Mouse (Mus musculus): ENCODE data around the gene Trim24.

The Trim24 gene

DNA sequence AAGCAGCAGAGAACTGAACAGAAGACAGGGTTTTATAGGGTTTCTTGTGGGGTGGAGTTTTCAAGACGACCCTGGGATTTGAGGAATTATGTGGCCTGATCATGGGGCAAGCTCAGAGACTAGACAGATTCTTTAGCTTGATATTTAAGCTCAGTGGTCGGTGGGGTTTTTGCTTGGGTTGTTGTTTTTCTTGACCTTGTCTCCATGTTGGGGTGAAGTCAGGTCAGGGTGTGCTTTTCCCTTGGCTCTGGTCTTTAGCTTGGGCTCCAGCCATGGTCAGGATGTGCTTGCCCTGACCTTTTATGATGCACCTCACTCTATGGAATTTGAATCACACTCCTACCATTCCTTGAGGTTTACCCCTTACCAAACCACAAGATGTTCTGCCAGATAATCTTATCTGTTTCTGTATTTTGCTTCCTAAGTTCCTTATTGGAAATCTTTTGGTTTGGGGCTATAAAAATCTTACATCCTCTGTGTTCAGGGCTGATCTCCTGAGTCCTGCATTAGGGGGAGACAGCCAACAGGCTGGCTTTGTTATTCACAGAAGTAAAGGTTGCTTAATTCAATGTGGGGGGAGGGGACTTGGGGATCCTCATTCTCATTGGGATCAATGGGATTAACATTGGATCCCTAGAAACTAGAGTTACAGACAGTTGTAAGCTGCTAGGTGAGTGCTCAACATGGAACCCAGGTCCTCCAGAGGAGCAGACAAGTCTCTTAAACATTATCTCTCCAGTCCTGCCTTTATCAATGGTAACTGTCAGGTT lies 6.5 kb upstream of the Trim24 start:
- no peak for DNase-seq (ENCODE audit: low spot score)

DNA sequence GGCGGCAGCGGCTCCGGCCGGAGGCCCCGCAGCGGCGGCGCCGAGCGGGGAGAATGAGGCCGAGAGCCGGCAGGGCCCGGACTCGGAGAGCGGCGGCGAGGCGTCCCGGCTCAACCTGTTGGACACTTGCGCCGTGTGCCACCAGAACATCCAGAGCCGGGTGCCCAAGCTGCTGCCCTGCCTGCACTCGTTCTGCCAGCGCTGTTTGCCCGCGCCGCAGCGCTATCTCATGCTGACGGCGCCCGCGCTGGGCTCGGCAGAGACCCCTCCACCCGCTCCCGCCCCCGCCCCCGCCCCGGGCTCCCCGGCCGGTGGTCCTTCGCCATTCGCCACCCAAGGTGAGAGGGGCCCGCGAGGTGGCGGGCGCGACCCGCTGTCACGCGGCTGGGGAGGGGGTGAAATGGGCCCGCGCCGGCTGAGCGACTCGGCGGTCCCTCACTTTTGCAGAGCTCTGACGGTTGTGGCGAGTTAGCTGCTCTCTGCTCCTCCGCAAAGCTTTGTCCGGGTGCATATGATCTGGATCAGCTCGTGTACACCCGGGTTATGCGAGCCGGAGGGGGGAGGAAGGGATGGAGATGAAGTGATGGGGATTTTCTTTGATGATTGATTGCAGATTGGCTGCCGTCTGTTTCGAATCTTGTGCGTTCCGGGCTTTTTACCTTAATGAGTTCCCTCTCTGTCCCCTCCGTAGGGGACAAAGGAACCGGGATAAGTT lies 683 bp downstream of the Trim24 start:
- no peak for DNase-seq (ENCODE audit: low spot score)

DNA sequence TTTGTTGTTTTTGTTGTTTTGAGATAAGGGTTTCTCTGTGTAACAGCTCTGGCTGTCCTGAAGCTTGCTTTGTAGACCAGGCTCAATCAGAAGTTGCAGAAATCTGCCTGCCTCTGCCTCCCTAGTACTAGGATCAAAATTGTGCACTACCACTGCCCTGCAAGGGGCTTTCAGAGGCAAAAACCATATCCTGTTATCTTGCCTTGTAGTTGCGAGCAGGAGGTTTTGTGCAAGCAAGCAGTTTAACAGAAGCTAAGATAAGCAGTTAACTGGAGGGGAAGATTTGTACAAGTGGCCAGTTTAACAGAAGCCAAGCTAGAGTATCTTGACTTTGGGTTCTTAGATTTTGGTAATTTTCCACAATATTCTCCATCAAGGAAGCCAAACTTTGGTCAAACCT lies 2.2 kb downstream of the Trim24 start:
- DNase-seq (ENCODE audit: low spot score) = no peak

DNA sequence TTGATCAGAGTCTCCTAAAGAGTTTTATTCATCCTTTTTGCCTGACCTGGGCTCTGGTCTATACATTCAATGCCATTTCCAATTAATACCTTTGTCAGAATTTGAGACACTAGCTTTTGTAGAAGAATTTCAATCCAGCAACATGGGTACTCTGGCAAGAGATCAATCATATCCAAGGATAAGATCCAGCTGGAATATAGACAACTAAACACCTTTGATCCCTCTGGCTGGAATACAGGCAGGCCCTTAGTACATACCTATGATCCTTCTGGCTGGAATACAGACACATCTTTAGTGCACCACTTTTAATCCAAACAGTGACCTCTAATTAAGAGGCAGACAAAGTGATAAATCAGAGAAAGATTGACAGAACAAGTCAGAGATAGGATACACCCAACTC lies 3.1 kb downstream of the Trim24 start:
- no peak for DNase-seq (ENCODE audit: low spot score)

DNA sequence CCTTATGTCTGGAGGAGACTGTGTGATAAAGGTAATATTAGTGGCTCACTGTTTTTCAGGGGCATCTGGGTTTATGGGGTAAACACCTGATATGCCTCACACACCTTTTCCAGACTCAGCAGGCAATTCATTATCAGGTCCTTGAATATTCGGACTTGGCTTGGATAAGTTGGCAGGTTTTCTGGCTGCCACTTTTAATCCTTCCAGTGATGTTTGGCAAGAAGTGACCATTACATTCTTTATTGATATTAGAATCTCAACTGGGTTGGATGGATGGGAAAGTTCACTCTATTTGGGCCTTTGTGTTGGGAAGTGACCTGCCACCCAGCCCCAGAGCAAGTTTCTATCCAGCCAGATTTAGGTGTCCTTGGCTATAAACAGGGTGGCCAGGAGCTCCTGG lies 7.6 kb downstream of the Trim24 start:
- no peak for DNase-seq (ENCODE audit: low spot score)

DNA sequence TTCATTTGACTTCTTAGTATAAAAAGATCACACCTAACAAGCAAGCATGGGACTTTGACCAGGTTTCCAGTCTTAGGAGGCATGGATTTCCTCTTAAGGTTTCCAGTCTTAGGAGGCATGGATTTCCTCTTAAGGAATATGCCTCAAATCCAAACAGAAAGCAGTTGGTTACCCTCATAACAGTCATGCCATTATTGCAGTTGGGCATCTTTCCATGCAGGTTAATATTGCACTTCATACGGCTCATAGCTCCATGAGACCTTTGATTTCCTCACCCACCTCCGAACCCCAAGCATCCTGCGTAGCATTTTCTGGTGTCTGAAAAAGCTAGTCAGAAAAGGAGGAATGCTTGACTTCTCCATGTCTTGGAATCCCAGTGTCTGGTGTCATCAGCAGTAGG lies 10.0 kb downstream of the Trim24 start:
- no peak for DNase-seq (ENCODE audit: low spot score)

DNA sequence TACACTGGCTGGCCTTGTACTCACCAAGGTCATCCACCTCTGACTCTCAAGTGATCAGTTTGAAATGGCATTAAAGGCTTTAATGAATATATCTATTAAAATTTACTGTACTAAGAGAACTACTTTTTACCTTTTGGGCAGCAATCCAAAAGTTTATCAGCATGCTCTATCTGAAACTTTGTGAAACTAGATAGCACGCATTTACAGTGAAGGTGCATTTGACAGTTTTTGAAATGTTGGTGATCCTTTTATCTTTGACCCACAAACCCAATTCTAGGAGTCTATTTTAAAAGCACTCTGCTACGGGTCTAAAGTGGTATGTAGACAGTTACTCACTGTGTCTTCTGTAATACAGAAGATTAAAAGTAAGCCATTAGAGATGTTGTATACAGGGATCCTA lies 23.0 kb downstream of the Trim24 start:
- DNase-seq (ENCODE audit: low spot score) = no peak

DNA sequence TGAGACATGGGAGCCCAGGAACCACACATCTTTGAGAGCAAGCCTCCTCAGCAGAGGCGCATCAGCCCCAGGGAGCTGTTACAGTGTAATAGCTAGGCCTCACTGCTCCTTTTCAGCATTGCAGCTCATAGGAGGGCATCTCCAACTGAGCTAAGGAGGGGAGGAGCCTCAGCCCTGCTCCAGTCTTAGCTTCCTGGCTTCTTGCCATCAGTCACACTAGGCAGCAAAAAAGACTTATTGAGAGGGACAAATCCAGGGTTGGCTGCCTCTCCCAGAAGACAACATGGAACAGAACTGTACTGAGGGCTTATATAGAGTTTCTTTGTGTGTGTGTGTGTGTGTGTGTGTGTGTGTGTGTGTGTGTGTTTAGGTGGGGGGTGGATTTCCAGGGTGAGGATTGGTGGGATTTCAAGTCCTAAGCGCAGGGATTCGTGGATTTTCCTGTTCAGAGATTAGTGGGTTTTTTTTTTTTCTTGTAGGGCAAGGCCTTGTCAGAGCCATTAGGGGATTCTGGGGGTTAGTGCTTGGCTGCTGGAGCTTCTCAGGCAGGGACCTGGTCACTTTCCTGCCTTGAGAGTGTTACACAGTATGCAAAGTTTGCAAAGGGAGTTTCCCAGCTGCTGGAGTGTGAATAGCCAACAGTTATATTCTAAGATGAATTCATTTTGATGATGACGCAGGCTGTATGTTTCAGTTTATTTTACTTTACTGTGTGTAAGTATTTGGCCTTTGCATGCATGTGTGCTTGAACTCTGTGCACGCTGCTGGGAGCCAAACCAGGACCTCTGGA lies 25.2 kb downstream of the Trim24 start:
- no peak for DNase-seq (ENCODE audit: low spot score)

DNA sequence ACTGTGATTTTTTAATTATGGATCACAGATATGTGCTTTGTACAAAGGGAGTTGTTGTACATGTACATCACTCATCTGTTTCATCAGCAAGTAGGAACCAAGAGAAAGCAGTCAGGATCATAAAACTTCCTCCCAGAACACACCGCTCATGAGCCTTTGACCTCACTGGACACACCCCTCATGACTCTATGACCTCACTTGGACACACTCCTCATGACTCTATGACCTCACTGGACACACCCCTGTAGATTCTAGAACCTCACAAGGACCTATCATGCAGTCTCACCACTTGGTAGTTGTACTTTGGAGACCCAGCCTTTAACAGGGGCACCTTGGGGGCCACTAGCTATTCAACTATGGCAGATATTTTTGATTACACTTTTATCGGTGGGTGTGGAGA lies 29.6 kb downstream of the Trim24 start:
- no peak for DNase-seq (ENCODE audit: low spot score)

DNA sequence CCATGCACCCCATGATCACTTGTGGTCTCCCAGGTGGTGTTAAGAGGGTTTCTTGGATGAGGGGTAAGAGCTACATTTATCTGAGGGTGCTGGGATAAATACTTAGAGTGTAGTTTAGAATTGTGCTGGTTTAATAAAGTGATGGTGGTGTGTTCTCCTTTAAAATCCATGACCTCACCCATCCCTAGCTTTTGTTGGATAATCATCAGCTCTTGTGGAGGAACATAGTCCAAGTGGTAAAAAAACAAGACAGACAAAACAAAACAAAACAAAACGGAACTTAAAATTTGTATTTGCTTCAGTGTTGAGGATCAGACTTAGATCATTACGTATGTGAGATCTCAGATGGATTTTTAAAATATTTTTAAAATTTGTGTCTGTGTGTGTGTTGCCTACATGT lies 31.2 kb downstream of the Trim24 start:
- no peak for DNase-seq (ENCODE audit: low spot score)

DNA sequence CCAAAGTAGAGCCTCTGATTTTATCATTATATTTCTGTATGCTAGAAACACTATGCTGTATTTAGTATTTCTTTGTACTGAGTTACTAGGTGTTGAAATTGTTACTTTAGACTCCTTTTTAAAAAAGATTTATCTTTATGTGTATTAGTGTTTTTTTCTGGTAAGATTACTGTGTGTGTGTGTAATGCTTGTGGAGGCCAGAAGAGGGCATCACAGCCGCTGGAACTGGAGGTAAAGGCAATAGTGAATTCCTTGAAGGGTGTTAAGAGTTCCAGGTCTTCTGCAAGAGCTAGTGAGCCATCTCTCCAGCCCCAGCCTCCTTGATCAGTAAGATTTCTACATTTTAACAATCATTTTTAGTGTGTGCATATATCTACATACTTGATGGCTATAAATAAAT lies 33.2 kb downstream of the Trim24 start:
- DNase-seq (ENCODE audit: low spot score) = no peak

DNA sequence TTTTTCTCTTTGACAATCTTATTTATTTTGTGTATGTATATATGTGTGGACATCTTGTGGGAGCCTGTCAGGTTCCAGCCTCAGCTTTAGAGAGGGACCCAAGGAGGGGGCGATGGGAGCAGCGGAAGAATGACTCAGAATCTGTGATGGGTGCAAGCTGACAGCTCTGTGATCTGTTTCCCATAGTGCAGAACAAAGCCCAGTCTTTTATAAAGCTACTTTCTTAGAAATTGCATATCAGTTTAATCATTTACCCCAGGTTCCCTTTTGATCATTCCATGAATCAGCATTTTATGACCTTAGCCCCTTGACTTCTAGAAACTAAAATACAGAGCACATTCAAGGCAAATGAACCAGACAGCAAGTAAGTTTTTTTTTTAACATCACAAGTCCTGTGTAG lies 42.9 kb downstream of the Trim24 start:
- DNase-seq (ENCODE audit: low spot score) = no peak

DNA sequence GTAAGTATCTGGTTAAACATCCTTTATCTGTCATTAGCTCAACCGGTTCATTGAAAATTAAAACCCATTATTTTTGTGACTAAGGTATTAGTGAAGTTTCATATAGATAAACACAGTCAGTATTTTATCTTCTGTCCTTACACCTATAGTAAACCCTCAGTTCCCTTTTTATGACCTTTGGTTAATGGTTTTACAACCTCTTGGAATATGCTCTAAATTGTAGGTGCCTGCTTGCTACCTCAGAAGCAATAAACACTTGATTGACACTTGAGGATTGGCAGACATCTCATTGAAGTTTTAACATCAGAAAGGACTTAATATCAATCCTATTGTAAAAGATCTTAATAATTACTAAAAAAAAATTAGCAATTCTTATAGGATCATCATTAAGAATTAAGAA lies 54.5 kb downstream of the Trim24 start:
- no peak for DNase-seq (ENCODE audit: low spot score)

DNA sequence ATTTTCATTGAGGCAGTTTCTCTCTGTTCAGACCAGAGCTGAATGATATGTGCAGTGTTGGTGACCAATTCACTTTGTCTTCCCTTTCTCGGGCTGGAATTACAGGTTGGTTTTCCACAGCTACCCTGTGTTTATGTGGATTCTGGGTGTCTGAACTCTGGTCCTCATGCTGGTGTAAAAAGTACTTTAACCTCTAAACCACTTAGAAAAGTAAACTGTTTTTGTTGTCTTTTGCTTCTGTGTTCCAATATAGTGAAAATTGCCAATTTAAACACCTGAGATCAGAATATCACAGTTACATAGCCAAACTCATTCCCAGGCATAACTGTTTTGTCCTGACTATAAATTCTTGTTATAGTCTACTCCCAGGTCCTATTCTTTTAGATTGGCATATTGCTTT lies 56.1 kb downstream of the Trim24 start:
- DNase-seq (ENCODE audit: low spot score) = no peak

DNA sequence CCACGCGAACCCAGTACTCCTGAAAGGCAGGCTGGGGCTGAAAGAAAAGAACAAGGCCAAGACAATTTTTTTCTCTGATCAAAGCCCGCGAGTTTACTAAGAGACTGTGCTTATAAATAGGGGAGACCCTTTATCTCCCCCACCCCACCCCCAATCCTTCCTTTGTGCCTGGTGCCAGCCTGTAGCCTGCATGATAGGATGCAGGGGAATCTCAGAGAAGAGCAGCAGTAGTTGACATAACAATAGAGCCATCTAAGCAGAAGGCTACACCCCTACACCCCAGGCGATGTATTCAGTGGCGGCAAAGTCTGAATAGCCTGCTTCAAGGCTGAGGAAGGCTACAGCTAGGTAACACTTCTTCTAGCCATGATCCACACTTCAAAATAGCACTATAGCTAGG lies 65.9 kb downstream of the Trim24 start:
- DNase-seq (ENCODE audit: low spot score) = no peak

DNA sequence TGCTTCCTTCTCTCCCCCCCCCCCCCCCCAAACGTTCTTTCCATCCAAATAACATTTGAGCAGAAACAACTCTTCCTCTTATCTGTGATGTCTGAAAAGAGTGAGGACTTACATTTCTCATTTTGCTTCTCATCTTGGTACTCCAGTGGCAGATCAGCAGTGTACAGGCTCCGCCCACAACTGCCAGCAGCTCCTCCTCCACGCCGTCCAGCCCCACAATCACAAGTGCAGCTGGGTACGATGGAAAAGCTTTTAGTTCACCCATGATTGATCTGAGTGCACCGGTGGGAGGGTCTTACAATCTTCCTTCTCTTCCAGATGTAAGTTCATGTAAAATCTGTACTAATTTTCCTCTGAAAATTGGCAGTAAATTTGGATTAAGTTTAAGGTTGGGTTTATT lies 80.7 kb downstream of the Trim24 start:
- no peak for DNase-seq (ENCODE audit: low spot score)

DNA sequence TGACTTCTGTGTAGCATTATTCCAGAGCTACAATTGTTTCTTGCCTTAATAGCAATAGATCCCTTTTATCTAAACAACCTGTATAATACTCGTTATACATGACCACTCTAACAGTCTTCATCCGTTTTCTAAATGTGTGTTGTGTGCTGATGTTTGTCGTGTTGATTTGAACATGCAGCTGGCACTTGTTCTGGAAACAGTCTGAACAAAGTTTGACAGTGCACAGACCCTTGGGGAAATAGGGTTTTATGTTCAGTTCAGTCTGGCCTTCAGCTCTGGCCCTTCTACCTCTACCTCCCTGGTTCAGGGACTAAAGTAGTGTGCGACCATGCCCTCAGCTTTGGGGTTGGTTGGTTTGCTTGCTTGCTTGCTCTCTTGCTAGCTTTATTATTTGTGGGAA lies 96.8 kb downstream of the Trim24 start:
- no peak for DNase-seq (ENCODE audit: low spot score)

DNA sequence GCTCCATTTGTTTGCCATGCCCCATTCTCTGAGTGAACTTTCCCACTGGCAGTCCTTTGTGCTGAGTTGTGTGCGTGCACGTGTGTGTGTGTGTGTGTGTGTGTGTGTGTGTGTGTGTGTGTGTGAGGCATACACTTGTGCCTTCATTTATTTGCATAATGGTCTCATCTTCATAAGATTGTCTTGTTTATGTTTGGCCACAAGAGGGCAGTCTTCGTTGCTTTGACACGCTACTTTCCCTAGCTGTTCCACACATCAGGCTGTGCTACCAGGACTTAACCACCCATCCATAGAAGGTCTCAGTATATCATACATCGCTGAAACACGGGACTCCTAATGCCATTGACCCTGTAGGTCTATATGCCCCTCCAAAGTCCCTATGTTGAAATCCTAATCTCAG lies 136.8 kb downstream of the Trim24 start:
- DNase-seq (ENCODE audit: low spot score) = no peak

DNA sequence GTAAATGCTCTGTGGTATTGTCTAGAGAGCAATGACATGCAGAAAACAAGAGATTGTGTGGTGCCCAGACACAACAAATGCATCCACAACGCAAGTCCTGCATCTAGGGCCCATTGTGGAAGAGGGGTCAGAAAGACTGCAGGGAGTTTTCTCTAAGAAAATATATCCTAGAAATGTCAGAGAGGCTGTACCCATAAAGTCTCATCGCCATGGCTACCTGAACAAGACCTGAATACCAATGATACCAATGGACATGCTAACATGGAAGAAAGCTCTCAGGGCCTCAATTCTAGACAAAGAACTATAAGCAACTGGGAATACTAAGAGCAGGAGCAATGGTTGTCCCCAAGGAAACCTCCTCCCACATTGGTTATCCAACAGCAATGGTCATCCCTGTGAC lies 142.2 kb downstream of the Trim24 start:
- DNase-seq (ENCODE audit: low spot score) = no peak
